Mouse (Mus musculus): ENCODE results near the gene Rbpjl. TPM values are rescaled to one million over a fixed set of nuclear protein-coding genes. Genes with fewer than 3 reads are reported as not detected.

The Rbpjl gene
- polyA plus RNA-seq, 1 experiment from 2014 or later: 10.4 TPM

DNA sequence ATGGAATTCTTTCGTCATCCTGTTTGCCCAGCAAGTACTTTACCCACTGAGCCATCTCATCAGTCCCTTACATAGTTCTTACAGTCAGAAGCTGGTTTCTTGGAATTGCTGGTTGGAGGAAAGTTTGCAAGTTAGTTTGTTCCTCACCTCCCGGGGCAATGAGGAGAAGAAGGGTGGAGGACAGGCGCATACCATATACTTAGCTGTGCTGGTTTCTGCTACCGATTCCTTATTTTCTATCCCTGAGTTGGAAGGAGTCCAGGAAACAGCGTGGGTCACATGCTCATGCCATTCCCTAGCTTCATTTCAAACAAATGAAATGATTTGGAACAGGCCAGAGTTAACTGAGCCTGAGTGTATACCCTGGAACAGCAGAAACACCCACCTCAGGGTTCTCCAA is 46.0 kb downstream of the Rbpjl start:
- H3K4me1 ChIP-seq (replicated peaks; ENCODE audit: control insufficient read depth, insufficient read depth, low read length): 0 out of 2 replicates have a peak, but pooled peaks cover 6% of the 10 kb centered on the region
- H3K4me3 ChIP-seq (ENCODE audit: low read depth, low read length): no peak overlapping the region
- no peaks in the 10 kb centered on the region for H3K9me3 ChIP-seq (ENCODE audit: control insufficient read depth, low read length)
- no peak overlapping the region for H3K27ac ChIP-seq (ENCODE audit: low read depth)
- DNase-seq (ENCODE audit: low spot score) (no peak), ATAC-seq (replicated peaks; ENCODE audit: low FRiP score, low TSS enrichment, low read depth) (0 out of 2 replicates have a peak, but pooled peaks have one; percentile 30)
- H3K9ac ChIP-seq (ENCODE audit: low read length): no peak overlapping the region
- no peak overlapping the region for H3K4me2 ChIP-seq (ENCODE audit: low read length)
- no peaks in the 10 kb centered on the region for H3K27me3 ChIP-seq (replicated peaks; ENCODE audit: control insufficient read depth, insufficient read depth, low read length)
- no peaks in the 10 kb centered on the region for H3K36me3 ChIP-seq (ENCODE audit: control insufficient read depth, insufficient read depth, low read length)
- WGBS: 59% methylated on average over 5 of the region's 5 CpGs

DNA sequence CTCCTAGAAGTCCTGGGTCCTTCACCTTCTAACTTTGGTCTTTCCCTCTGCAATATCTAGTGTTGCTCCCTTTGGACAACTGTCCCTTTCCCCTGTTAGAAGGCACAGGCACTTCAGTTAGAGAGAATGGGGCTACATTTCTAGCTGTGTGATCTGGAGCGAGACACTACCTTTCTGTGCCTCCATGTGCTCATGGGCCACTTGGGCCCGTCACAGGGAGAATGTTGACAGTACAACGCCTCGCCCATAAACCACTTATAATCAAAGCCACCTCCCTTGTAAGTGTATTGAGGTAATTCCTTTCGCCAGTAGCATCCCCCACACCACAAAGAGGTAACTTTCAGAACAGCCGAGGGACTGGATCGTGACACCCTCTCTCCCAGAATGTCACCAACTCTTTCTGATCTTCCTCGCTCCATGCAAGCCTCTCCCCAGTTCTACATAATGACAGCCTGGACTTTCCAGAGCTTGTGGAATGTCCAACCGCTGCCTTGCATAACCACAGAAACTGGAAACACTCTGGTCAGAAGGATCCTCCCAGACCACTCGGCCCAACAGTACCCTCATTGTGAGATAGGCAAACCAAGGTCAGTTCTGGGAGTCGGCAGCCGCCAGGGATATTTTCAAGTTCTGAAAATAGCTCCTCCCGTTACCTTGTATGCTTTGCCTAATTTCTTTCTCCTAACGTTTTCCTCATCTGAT is 46.6 kb downstream of the Rbpjl start:
- H3K9ac ChIP-seq (ENCODE audit: low read length): no peak overlapping the region
- H3K9me3 ChIP-seq (ENCODE audit: control insufficient read depth, low read length): no peaks in the 10 kb centered on the region
- ATAC-seq (replicated peaks; ENCODE audit: low FRiP score, low TSS enrichment, low read depth): no peak
- no peaks in the 10 kb centered on the region for H3K36me3 ChIP-seq (ENCODE audit: control insufficient read depth, insufficient read depth, low read length)
- 0 out of 2 replicates have a peak, but pooled peaks cover 6% of the 10 kb centered on the region for H3K4me1 ChIP-seq (replicated peaks; ENCODE audit: control insufficient read depth, insufficient read depth, low read length)
- no peaks in the 10 kb centered on the region for H3K27me3 ChIP-seq (replicated peaks; ENCODE audit: control insufficient read depth, insufficient read depth, low read length)
- H3K4me3 ChIP-seq (ENCODE audit: low read depth, low read length): no peak overlapping the region
- no peak overlapping the region for H3K4me2 ChIP-seq (ENCODE audit: low read length)
- WGBS: 72% methylated on average over 14 of the region's 14 CpGs
- no peak for DNase-seq (ENCODE audit: low spot score)
- no peak overlapping the region for H3K27ac ChIP-seq (ENCODE audit: low read depth)

DNA sequence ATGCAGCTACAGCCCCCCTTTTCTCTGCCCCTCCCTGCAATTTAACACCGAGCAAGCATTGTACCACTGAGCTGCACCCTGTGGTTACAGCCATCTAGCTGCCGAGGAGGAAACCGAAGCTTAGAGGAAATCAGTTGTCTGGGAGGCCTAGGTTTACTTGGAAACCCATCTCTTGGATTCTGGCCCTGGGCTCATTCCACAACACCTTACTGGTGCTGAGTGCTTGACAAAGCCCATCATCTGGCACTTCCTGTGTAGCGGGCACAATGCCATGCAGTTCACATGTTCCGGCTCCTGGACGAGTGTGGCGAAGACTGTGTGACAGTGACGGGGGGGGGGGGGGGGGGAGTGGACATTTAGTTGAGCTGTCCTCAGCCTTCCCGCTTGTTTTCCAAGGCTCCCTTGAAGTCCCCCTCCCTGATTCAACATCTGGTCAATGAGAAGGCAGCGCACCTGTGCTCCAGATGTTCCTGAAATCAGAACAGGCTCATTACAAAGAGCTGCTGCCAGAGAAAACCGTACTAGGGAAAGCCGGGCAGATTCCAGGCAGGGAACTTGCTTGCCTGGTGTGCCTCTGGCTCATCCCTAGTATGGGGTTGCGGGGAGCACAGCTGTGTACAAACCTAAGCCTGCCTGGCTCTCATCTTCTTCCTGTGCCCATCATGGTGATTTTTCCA is 49.2 kb downstream of the Rbpjl start:
- H3K4me2 ChIP-seq (ENCODE audit: low read length): no peak overlapping the region
- no peak overlapping the region for H3K4me3 ChIP-seq (ENCODE audit: low read depth, low read length)
- ATAC-seq (replicated peaks; ENCODE audit: low FRiP score, low TSS enrichment, low read depth) (no peak), DNase-seq (ENCODE audit: low spot score) (no peak)
- H3K9ac ChIP-seq (ENCODE audit: low read length): no peak overlapping the region
- no peaks in the 10 kb centered on the region for H3K36me3 ChIP-seq (ENCODE audit: control insufficient read depth, insufficient read depth, low read length)
- H3K4me1 ChIP-seq (replicated peaks; ENCODE audit: control insufficient read depth, insufficient read depth, low read length): peaks cover 23% of the 10 kb centered on the region
- H3K27ac ChIP-seq (ENCODE audit: low read depth): no peak overlapping the region
- whole genome bisulfite sequencing: 60% methylated on average over 12 of the region's 13 CpGs
- no peaks in the 10 kb centered on the region for H3K27me3 ChIP-seq (replicated peaks; ENCODE audit: control insufficient read depth, insufficient read depth, low read length)
- no peaks in the 10 kb centered on the region for H3K9me3 ChIP-seq (ENCODE audit: control insufficient read depth, low read length)

DNA sequence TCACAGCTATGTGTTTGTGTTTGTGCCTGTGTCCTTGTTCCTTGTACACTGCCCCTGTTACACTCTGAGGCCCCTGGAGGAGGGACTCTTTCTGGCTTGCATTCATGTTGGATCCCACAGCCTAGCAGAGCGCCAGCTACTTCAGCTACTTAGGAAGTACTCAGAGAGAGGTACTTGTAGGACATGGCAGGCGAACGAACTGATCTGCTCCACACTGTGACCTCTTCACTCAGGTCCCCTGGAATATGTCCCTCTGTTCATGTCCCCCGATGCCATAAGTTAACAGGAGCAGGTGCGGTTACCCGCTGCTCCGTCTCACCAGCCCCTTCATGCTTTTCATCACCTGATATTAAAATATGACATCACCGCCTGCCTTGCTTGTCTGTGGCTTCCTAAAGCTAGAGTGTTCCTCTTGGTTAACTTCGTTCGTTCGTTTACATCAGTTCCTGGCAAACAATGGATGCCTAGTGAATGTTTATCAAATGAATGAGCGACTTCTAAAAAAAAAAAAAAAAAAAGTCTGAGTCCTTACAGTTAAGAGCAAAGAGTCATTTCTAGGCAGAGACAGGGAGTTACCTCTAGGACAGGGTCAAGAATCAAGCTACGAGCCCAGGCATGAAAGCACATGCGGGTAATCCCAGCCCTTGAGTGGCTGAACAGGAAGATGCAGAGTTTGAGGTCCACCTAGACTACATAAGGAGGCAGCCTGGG is 50.3 kb downstream of the Rbpjl start:
- H3K36me3 ChIP-seq (ENCODE audit: control insufficient read depth, insufficient read depth, low read length): no peaks in the 10 kb centered on the region
- no peak overlapping the region for H3K4me2 ChIP-seq (ENCODE audit: low read length)
- H3K27ac ChIP-seq (ENCODE audit: low read depth): no peak overlapping the region
- DNase-seq (ENCODE audit: low spot score) (no peak), ATAC-seq (replicated peaks; ENCODE audit: low FRiP score, low TSS enrichment, low read depth) (no peak)
- no peaks in the 10 kb centered on the region for H3K9me3 ChIP-seq (ENCODE audit: control insufficient read depth, low read length)
- H3K27me3 ChIP-seq (replicated peaks; ENCODE audit: control insufficient read depth, insufficient read depth, low read length): no peaks in the 10 kb centered on the region
- no peak overlapping the region for H3K4me3 ChIP-seq (ENCODE audit: low read depth, low read length)
- H3K4me1 ChIP-seq (replicated peaks; ENCODE audit: control insufficient read depth, insufficient read depth, low read length): peaks cover 23% of the 10 kb centered on the region
- 75% methylated on average over 14 of the region's 14 CpGs for WGBS
- no peak overlapping the region for H3K9ac ChIP-seq (ENCODE audit: low read length)

DNA sequence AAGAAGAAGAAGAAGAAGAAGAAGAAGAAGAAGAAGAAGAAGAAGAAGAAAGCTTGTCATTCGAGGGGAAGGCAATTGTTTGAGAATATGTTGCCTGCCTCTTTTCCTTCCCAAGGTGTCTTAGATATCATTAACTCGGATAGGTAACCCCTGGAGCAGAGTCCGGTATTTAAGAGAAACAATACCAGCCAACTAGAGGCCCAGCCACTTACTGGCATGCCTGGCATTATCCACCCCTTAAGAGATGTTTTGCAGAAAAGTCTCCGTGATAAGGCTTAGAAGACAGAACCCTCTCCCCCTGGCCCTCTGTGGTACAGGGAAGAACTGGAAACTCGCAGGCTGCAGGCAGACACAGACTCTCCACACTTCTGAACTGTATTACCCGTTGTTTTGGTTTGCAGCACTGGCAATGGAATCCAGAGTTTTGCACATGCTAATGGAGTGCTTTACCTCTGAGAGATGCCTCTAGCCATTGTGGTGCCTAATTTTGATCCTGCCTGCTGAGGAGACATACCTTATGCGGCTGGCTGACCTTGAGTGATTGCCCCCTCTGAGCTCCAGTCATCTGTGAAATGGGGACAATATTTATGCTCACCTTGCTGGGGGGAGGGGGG is 51.1 kb downstream of the Rbpjl start:
- Histone ChIP-seq H3K9ac (ENCODE audit: low read length) (no peak overlapping the region), H3K36me3 (ENCODE audit: control insufficient read depth, insufficient read depth, low read length) (no peaks in the 10 kb centered on the region), H3K4me2 (ENCODE audit: low read length) (no peak overlapping the region), H3K9me3 (ENCODE audit: control insufficient read depth, low read length) (no peaks in the 10 kb centered on the region), H3K27ac (ENCODE audit: low read depth) (no peak overlapping the region), H3K4me1 (replicated peaks; ENCODE audit: control insufficient read depth, insufficient read depth, low read length) (peaks cover 22% of the 10 kb centered on the region), H3K27me3 (replicated peaks; ENCODE audit: control insufficient read depth, insufficient read depth, low read length) (no peaks in the 10 kb centered on the region), H3K4me3 (ENCODE audit: low read depth, low read length) (no peak overlapping the region)
- DNase-seq (ENCODE audit: low spot score) (no peak), ATAC-seq (replicated peaks; ENCODE audit: low FRiP score, low TSS enrichment, low read depth) (no peak)
- WGBS: 68% methylated on average over 7 of the region's 7 CpGs

DNA sequence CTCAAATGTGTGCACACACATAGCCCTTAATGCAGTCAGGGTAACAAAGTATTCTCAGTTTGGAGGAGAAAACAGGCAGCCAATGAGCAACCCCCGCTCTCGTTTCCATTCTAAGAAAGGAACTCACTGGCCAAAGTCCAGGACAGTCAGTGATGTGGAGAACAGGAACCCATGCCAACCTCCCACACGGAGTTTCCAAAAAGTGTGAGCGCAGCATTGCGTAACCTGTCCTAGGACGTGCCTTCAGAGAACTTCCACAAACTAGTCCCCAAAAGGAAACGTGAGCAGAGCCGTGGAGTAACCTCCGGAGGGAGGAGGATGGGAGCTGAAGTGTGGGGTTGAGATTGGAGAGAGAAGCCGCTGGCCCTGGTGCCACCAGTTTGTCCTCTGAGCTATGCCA is 51.9 kb downstream of the Rbpjl start:
- no peaks in the 10 kb centered on the region for H3K27me3 ChIP-seq (replicated peaks; ENCODE audit: control insufficient read depth, insufficient read depth, low read length)
- no peak overlapping the region for H3K9ac ChIP-seq (ENCODE audit: low read length)
- WGBS: 66% methylated on average over 10 of the region's 10 CpGs
- H3K27ac ChIP-seq (ENCODE audit: low read depth): no peak overlapping the region
- ATAC-seq (replicated peaks; ENCODE audit: low FRiP score, low TSS enrichment, low read depth) (no peak), DNase-seq (ENCODE audit: low spot score) (no peak)
- no peaks in the 10 kb centered on the region for H3K36me3 ChIP-seq (ENCODE audit: control insufficient read depth, insufficient read depth, low read length)
- no peaks in the 10 kb centered on the region for H3K9me3 ChIP-seq (ENCODE audit: control insufficient read depth, low read length)
- peaks cover 17% of the 10 kb centered on the region for H3K4me1 ChIP-seq (replicated peaks; ENCODE audit: control insufficient read depth, insufficient read depth, low read length)
- H3K4me2 ChIP-seq (ENCODE audit: low read length): no peak overlapping the region
- H3K4me3 ChIP-seq (ENCODE audit: low read depth, low read length): no peak overlapping the region

DNA sequence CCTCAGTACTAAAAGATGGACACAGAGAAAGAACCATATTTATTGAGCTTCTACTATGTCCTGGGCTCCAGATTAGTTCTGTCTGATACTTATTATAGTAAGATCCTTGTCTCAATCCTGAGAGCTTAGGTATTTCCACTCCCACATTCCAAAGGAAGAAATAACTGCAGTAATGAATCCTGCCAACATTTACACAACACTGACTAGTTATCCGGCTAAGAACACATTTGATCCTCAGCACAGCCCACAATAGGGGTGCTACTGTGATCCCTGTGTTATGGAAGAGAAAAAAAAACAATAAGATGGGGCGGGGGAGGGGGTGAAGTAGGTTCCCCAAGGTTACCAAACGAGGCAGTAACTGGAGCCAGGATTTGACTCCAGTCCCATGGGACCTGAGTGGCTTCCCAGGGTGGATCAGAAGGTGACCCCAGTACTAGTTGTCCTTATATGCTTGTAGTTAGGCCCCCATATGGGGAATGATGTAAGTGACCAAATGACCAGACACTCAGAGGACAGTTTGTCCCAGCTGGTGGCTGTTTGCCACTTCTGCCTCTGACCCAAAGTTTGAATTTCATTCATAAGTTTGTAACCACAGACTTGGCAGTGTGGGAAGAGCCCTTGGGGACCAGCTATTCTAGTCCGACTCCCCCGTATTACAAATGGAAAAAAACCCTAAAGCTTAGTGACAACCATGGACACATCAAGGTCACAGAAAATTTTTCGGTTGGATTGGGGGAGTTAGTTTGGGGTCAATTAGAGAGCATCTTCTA is 52.7 kb downstream of the Rbpjl start:
- no peak overlapping the region; the same call in 1 of the 2 replicates for H3K27ac ChIP-seq (ENCODE audit: low read depth)
- 70% methylated on average over 6 of the region's 6 CpGs for WGBS
- no peaks in the 10 kb centered on the region for H3K9me3 ChIP-seq (ENCODE audit: control insufficient read depth, low read length)
- ATAC-seq (replicated peaks; ENCODE audit: low FRiP score, low TSS enrichment, low read depth) (no peak), DNase-seq (ENCODE audit: low spot score) (no peak)
- no peak overlapping the region for H3K4me2 ChIP-seq (ENCODE audit: low read length)
- H3K9ac ChIP-seq (ENCODE audit: low read length): no peak overlapping the region
- H3K4me3 ChIP-seq (ENCODE audit: low read depth, low read length): no peak overlapping the region
- H3K36me3 ChIP-seq (ENCODE audit: control insufficient read depth, insufficient read depth, low read length): no peaks in the 10 kb centered on the region
- H3K27me3 ChIP-seq (replicated peaks; ENCODE audit: control insufficient read depth, insufficient read depth, low read length): no peaks in the 10 kb centered on the region
- peaks cover 17% of the 10 kb centered on the region for H3K4me1 ChIP-seq (replicated peaks; ENCODE audit: control insufficient read depth, insufficient read depth, low read length)

DNA sequence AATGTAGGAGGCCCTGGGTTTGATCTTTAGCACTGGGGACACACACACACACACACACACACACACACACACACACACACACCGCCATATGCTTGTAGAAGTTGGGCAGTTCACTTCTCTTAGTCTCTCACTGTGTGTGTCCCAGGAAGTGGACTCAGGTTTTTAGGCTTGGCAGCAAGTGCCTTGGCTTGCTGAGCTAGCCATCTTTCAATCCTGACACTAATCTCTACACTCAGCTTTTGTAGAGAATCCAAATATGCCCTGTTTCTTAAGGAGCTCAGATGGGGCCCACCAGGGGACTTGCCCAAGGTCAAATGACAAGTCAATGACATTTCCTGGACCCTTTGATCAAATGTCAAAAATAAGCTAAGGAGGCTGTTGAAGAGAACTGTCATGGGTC is 53.5 kb downstream of the Rbpjl start:
- peak overlapping the region; percentile 40 for H3K27ac ChIP-seq (ENCODE audit: low read depth)
- H3K9ac ChIP-seq (ENCODE audit: low read length): peak overlapping the region; percentile 38; the same call in 1 of the 2 replicates
- no peaks in the 10 kb centered on the region for H3K9me3 ChIP-seq (ENCODE audit: control insufficient read depth, low read length)
- DNase-seq (ENCODE audit: low spot score) (no peak), ATAC-seq (replicated peaks; ENCODE audit: low FRiP score, low TSS enrichment, low read depth) (no peak)
- no peaks in the 10 kb centered on the region for H3K27me3 ChIP-seq (replicated peaks; ENCODE audit: control insufficient read depth, insufficient read depth, low read length)
- H3K4me3 ChIP-seq (ENCODE audit: low read depth, low read length): no peak overlapping the region
- WGBS: 87% methylated on average over 1 of the region's 1 CpGs
- H3K4me1 ChIP-seq (replicated peaks; ENCODE audit: control insufficient read depth, insufficient read depth, low read length): peaks cover 17% of the 10 kb centered on the region
- no peaks in the 10 kb centered on the region for H3K36me3 ChIP-seq (ENCODE audit: control insufficient read depth, insufficient read depth, low read length)
- H3K4me2 ChIP-seq (ENCODE audit: low read length): peak overlapping the region; percentile 45
